Mouse (Mus musculus): ENCODE measurements at regions not wholly inside any gene's neighbourhood (a gene's known extent, or its start where the extent isn't known, plus 50 kb on each side); places are given as distances from the start of the nearest gene placed in this dataset.

DNA sequence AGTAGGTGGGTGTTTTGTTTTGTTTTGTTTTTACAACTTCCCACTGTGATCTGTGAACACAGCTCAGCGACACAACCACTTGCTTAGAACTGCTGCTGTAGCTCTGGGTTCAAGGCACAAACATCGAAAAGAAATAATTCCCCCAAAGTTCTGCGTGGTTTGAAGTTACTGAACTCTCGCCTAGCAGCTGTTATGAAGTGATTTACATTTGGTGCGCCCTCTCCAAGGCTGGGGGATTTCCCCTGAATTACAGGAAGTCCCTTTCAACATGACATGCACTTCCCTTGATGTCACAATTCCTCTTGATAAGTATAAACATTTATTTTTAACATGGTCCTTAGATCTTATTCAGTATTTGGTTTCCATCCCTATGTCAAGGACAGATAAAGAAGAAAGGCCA, 336.3 kb upstream of the Adgrl2 start:
- Histone ChIP-seq H3K27me3 (no peaks in the 10 kb centered on the region), H3K27ac (no peak overlapping the region), H3K4me2 (no peak overlapping the region), H3K4me3 (no peak overlapping the region), H3K9ac (no peak overlapping the region), H3K36me3 (no peaks in the 10 kb centered on the region), H3K9me3 (no peaks in the 10 kb centered on the region), H3K4me1 (no peaks in the 10 kb centered on the region)
- ATAC-seq (ENCODE audit: insufficient number of reproducible peaks, low FRiP score, low TSS enrichment, low read depth): no peak
- WGBS: 48% methylated on average over 5 of the region's 5 CpGs

DNA sequence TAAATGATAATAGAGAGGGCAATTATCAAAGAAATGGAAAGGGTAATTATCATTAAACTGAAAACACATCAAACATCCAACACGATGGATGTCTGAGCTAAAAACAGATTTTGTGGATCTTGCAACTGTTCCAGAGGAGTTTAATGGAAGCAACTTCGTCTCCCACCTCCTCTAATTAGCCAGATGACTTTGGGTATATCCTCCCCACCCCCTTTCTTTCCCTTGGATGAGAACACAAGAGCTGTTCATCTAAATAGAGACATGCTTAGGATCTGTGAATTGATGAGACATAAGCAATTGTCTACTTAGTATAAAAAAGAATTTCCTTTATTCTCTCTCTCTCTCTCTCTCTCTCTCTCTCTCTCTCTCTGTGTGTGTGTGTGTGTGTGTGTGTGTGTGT, 333.7 kb upstream of the Adgrl2 start:
- 61% methylated on average over 2 of the region's 2 CpGs for WGBS
- no peak for ATAC-seq (ENCODE audit: insufficient number of reproducible peaks, low FRiP score, low TSS enrichment, low read depth)

GRCm38 (mm10) chr3:149318728-149319127, 328.4 kb upstream of the Adgrl2 start:
- ATAC-seq (ENCODE audit: insufficient number of reproducible peaks, low FRiP score, low TSS enrichment, low read depth): no peak
- Histone ChIP-seq H3K36me3 (no peaks in the 10 kb centered on the region), H3K9me3 (no peaks in the 10 kb centered on the region), H3K4me2 (no peak overlapping the region), H3K9ac (no peak overlapping the region), H3K4me1 (no peaks in the 10 kb centered on the region), H3K4me3 (no peak overlapping the region), H3K27ac (no peak overlapping the region), H3K27me3 (no peaks in the 10 kb centered on the region)
- 59% methylated on average over 9 of the region's 9 CpGs for WGBS

More for the DNA sequence above, 333.7 kb upstream of the Adgrl2 start:
- no peaks in the 10 kb centered on the region for H3K27me3 ChIP-seq
- no peak overlapping the region for H3K9ac ChIP-seq
- no peak overlapping the region for H3K4me3 ChIP-seq
- no peaks in the 10 kb centered on the region for H3K36me3 ChIP-seq
- no peak overlapping the region for H3K27ac ChIP-seq
- H3K9me3 ChIP-seq: no peaks in the 10 kb centered on the region
- H3K4me2 ChIP-seq: no peak overlapping the region
- no peaks in the 10 kb centered on the region for H3K4me1 ChIP-seq

DNA sequence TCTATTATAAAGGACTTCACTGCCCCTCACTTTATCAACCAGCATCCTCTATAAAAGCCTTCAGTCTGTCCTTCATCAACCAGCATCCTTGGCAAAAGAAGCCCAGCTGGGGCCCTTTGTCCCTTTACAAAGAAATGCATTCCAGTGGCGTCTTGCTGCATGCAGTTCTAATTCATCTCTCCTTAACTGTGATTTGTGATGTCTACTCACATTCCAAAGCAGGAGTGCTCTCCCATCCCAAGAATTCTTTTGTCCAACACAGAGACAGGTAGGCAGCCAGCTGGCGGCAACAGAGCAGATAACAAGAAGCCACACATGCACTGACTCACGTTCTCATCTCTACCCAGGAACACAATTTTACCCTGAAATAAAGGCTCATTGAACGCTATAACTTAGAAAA, 323.9 kb upstream of the Adgrl2 start:
- H3K4me2 ChIP-seq: no peak overlapping the region
- no peak for ATAC-seq (ENCODE audit: insufficient number of reproducible peaks, low FRiP score, low TSS enrichment, low read depth)
- WGBS: 71% methylated on average over 4 of the region's 4 CpGs
- no peak overlapping the region for H3K9ac ChIP-seq
- no peaks in the 10 kb centered on the region for H3K27me3 ChIP-seq
- no peak overlapping the region for H3K4me3 ChIP-seq
- no peaks in the 10 kb centered on the region for H3K4me1 ChIP-seq
- no peaks in the 10 kb centered on the region for H3K36me3 ChIP-seq
- no peaks in the 10 kb centered on the region for H3K9me3 ChIP-seq
- H3K27ac ChIP-seq: no peak overlapping the region

DNA sequence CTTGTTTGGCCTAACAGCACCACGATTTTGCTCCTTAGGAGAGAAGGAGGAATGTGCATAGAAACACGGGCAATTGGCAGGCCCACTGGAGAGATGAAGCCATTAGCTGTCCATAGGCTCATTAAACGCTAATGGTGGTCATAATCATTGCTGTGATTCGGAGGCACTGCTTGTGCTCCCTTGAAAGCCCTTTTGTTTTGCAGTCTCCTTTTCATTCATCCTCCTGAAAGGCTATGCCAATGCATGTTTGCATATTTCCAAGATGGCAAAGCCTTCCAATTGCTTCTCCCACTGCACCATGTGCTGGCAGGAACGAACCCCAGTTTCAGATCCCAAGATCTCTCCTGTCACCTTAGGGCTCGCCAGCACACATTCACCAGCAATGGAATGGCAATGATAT, 322.9 kb upstream of the Adgrl2 start:
- H3K27ac ChIP-seq: no peak overlapping the region
- H3K9me3 ChIP-seq: no peaks in the 10 kb centered on the region
- no peak overlapping the region for H3K9ac ChIP-seq
- H3K27me3 ChIP-seq: no peaks in the 10 kb centered on the region
- no peak overlapping the region for H3K4me2 ChIP-seq
- WGBS: 76% methylated on average over 6 of the region's 6 CpGs
- H3K36me3 ChIP-seq: no peaks in the 10 kb centered on the region
- ATAC-seq (ENCODE audit: insufficient number of reproducible peaks, low FRiP score, low TSS enrichment, low read depth): no peak
- H3K4me1 ChIP-seq: no peaks in the 10 kb centered on the region
- H3K4me3 ChIP-seq: no peak overlapping the region

- H3K4me2 ChIP-seq: no peak overlapping the region
- 77% methylated on average over 8 of the region's 8 CpGs for WGBS
- ATAC-seq (ENCODE audit: insufficient number of reproducible peaks, low FRiP score, low TSS enrichment, low read depth): no peak
- H3K4me1 ChIP-seq: no peaks in the 10 kb centered on the region
- H3K27me3 ChIP-seq: no peaks in the 10 kb centered on the region
- H3K4me3 ChIP-seq: no peak overlapping the region
- no peak overlapping the region for H3K9ac ChIP-seq
- no peak overlapping the region for H3K27ac ChIP-seq
- no peaks in the 10 kb centered on the region for H3K36me3 ChIP-seq
- no peaks in the 10 kb centered on the region for H3K9me3 ChIP-seq
Observed at GRCm38 (mm10) chr3:149311576-149311975, 321.2 kb upstream of the Adgrl2 start.

- no peak overlapping the region for H3K27ac ChIP-seq
- H3K27me3 ChIP-seq: no peaks in the 10 kb centered on the region
- H3K4me1 ChIP-seq: 0 out of 2 replicates have a peak, but pooled peaks cover 4% of the 10 kb centered on the region
- no peak for ATAC-seq (ENCODE audit: insufficient number of reproducible peaks, low FRiP score, low TSS enrichment, low read depth)
- H3K4me2 ChIP-seq: no peak overlapping the region
- no peaks in the 10 kb centered on the region for H3K36me3 ChIP-seq
- H3K9me3 ChIP-seq: no peaks in the 10 kb centered on the region
- no peak overlapping the region for H3K4me3 ChIP-seq
- 69% methylated on average over 3 of the region's 3 CpGs for WGBS
- H3K9ac ChIP-seq: no peak overlapping the region
Observed at GRCm38 (mm10) chr3:149306709-149307108, 316.4 kb upstream of the Adgrl2 start.

DNA sequence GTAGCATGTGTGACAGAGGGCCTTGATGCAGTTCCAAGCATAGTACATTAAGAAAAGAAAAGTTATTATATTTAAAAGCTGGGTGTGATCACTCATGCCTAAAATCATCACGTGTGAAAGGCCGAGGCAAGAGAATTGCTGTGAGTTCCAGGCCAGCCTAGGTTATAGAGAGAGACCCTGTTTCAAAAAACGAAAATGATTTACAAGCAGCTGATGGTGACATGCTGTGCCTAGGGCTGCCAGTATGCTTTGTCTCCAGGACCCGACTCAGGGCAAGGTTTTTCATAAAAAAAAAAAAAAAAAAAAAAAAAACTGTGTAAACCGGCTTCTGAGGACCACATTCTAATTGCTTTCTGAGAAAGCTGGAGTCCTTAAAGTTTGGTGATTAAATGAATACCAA, 315.9 kb upstream of the Adgrl2 start:
- Histone ChIP-seq H3K27ac (no peak overlapping the region), H3K4me2 (no peak overlapping the region), H3K4me1 (0 out of 2 replicates have a peak, but pooled peaks cover 4% of the 10 kb centered on the region), H3K9me3 (no peaks in the 10 kb centered on the region), H3K36me3 (no peaks in the 10 kb centered on the region), H3K9ac (no peak overlapping the region), H3K4me3 (no peak overlapping the region), H3K27me3 (no peaks in the 10 kb centered on the region)
- no peak for ATAC-seq (ENCODE audit: insufficient number of reproducible peaks, low FRiP score, low TSS enrichment, low read depth)
- 20% methylated on average over 5 of the region's 5 CpGs for WGBS

- Histone ChIP-seq H3K27me3 (no peaks in the 10 kb centered on the region), H3K9me3 (no peaks in the 10 kb centered on the region), H3K4me1 (0 out of 2 replicates have a peak, but pooled peaks cover 4% of the 10 kb centered on the region), H3K4me3 (no peak overlapping the region), H3K4me2 (no peak overlapping the region), H3K36me3 (no peaks in the 10 kb centered on the region), H3K27ac (no peak overlapping the region), H3K9ac (no peak overlapping the region)
- ATAC-seq (ENCODE audit: insufficient number of reproducible peaks, low FRiP score, low TSS enrichment, low read depth): no peak
- 33% methylated on average over 5 of the region's 5 CpGs for WGBS
Observed at GRCm38 (mm10) chr3:149305440-149305839, 315.1 kb upstream of the Adgrl2 start.

DNA sequence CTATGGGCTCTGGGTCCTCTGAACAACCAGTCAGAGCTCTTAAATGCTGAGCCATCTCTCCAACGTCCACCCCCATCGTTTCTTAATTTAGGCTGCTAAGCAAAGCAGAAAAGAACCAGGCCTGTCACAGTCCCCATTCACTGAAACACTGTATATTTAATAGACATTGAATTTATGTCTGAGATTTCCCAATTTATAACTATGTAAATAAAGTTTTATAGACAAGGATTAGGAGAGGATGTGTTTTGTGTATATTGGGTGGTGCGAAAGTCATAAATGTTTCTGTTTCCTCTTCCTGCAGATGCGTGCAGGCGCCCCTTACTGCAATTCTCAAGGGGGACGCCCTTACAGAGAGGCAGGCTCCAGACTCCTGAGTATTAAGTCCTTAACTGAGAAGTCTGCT, 314.7 kb upstream of the Adgrl2 start:
- no peaks in the 10 kb centered on the region for H3K9me3 ChIP-seq
- no peak overlapping the region for H3K4me3 ChIP-seq
- WGBS: 25% methylated on average over 6 of the region's 6 CpGs
- no peaks in the 10 kb centered on the region for H3K36me3 ChIP-seq
- no peak overlapping the region for H3K27ac ChIP-seq
- no peak overlapping the region for H3K4me2 ChIP-seq
- H3K4me1 ChIP-seq: 0 out of 2 replicates have a peak, but pooled peaks cover 4% of the 10 kb centered on the region
- no peaks in the 10 kb centered on the region for H3K27me3 ChIP-seq
- no peak overlapping the region for H3K9ac ChIP-seq
- ATAC-seq (ENCODE audit: insufficient number of reproducible peaks, low FRiP score, low TSS enrichment, low read depth): no peak

GRCm38 (mm10) chr3:149303418-149303817, 313.1 kb upstream of the Adgrl2 start:
- H3K4me2 ChIP-seq: no peak overlapping the region
- H3K27ac ChIP-seq: no peak overlapping the region
- H3K36me3 ChIP-seq: no peaks in the 10 kb centered on the region
- no peaks in the 10 kb centered on the region for H3K9me3 ChIP-seq
- ATAC-seq (ENCODE audit: insufficient number of reproducible peaks, low FRiP score, low TSS enrichment, low read depth): no peak
- 0 out of 2 replicates have a peak, but pooled peaks cover 4% of the 10 kb centered on the region for H3K4me1 ChIP-seq
- no peak overlapping the region for H3K4me3 ChIP-seq
- no peak overlapping the region for H3K9ac ChIP-seq
- H3K27me3 ChIP-seq: no peaks in the 10 kb centered on the region
- WGBS: 91% methylated on average over 5 of the region's 5 CpGs

DNA sequence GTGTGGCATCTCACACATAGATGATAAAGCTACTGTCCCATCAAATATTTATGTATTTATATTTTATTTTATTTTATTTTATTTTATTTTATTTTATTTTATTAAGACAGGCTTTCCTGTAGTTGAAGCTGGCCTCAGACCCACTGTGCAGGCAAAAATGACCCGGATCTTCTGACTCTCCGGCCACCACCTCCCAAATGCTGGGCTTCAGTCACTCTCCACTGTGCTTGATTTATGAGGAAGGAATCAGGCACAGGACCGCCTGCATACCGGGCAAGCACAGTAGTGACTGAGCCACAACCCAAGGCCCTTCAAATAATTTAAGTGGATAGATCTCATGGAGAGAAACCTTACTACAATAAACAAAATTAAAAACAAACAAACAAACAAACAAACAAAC, 309.6 kb upstream of the Adgrl2 start:
- H3K36me3 ChIP-seq: no peaks in the 10 kb centered on the region
- no peak overlapping the region for H3K27ac ChIP-seq
- no peak for ATAC-seq (ENCODE audit: insufficient number of reproducible peaks, low FRiP score, low TSS enrichment, low read depth)
- no peak overlapping the region for H3K4me2 ChIP-seq
- no peaks in the 10 kb centered on the region; the same call in 1 of the 2 replicates for H3K4me1 ChIP-seq
- no peak overlapping the region for H3K9ac ChIP-seq
- no peak overlapping the region for H3K4me3 ChIP-seq
- 50% methylated on average over 4 of the region's 4 CpGs for WGBS
- no peaks in the 10 kb centered on the region for H3K9me3 ChIP-seq
- H3K27me3 ChIP-seq: no peaks in the 10 kb centered on the region

GRCm38 (mm10) chr3:149296419-149296962, 306.1 kb upstream of the Adgrl2 start:
- no peak overlapping the region for H3K9ac ChIP-seq
- ATAC-seq (ENCODE audit: insufficient number of reproducible peaks, low FRiP score, low TSS enrichment, low read depth): no peak
- no peaks in the 10 kb centered on the region; the same call in 1 of the 2 replicates for H3K4me1 ChIP-seq
- H3K9me3 ChIP-seq: no peaks in the 10 kb centered on the region
- 58% methylated on average over 10 of the region's 10 CpGs for WGBS
- no peak overlapping the region for H3K4me2 ChIP-seq
- H3K27me3 ChIP-seq: no peaks in the 10 kb centered on the region
- H3K36me3 ChIP-seq: no peaks in the 10 kb centered on the region
- no peak overlapping the region for H3K4me3 ChIP-seq
- no peak overlapping the region for H3K27ac ChIP-seq
